Mouse (Mus musculus): ENCODE data around the gene Sfta2. TPM values are rescaled to one million over a fixed set of nuclear protein-coding genes. Genes with fewer than 3 reads are reported as not detected.

Gene Sfta2
- polyA plus RNA-seq, 1 experiment from 2014 or later, result 3.3 TPM

DNA sequence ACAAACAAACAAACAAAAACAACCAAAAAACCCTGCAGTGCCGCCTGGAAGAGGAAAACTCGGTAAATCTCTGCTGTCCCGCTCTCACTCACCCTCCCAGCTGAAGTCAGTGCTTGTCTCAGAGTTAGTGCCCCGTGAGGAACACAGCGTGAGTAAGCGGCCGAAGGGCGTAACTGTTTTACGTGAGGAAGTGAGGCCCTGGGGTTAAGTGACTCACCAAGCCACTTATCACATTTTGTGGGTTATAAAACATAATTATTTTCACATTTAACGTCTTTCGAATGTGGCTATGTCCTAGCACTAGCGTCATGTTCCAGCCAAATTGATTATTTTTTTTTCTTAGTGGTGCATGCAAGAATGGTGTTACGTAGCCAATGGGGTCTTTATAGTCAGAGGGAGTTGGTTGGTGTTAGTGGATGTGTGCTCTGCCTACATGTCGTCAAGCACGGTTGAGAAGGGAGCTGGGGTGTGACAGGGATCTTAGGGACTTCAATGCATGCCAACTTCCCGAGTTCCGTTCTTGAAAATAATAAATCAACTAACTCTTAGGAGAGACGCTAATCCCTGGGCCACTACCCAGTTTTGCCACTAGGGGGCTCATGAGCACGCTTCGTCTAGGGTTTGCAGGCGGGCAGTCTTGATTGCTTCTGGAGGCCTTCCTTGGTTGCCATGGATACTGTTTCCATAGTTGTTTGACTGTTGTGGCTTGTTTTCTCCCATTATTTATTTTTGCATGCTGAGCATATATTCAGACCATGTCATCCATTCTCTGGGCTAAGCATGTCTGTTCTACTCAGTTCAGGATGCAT is 10.7 kb upstream of the Sfta2 start:
- no peaks in the 10 kb centered on the region for H3K36me3 ChIP-seq (ENCODE audit: control insufficient read depth, insufficient read depth, low read length)
- no peaks in the 10 kb centered on the region; the same call in 1 of the 2 replicates for H3K4me1 ChIP-seq (ENCODE audit: control insufficient read depth, insufficient read depth, low read length)
- no peak overlapping the region for H3K27ac ChIP-seq (ENCODE audit: low read depth, low read length)
- H3K9me3 ChIP-seq (ENCODE audit: control insufficient read depth, low read length), result no peaks in the 10 kb centered on the region
- H3K9ac ChIP-seq (ENCODE audit: low read depth, low read length), result no peak overlapping the region
- H3K4me3 ChIP-seq (ENCODE audit: low read length), result no peak overlapping the region
- 38% methylated on average over 21 of the region's 21 CpGs for WGBS
- H3K27me3 ChIP-seq (ENCODE audit: control insufficient read depth, insufficient read depth, low read length), result no peaks in the 10 kb centered on the region
- no peak overlapping the region for H3K4me2 ChIP-seq (replicated peaks; ENCODE audit: low read depth, low read length)
- peak; percentile 60 for ATAC-seq (ENCODE audit: low FRiP score, low TSS enrichment)

DNA sequence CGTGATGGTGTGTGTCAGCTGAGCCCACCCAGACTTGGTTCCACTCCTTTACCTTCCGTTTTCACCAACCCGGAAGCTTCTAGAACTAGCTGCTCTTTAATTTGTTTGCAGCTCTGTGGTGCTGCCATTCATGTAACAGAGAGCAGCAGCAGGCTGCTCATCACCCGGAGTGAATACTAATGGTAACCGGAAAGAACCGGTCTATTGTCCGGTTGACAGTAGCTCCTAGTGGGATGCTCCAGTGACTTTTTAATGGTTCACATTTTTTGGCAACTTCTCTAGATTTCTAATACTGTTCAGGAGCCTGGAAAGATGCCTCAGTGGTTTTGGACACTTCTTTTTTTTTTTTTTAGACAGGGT is 10.2 kb upstream of the Sfta2 start:
- WGBS, result 96% methylated on average over 7 of the region's 7 CpGs
- Histone ChIP-seq H3K4me1 (ENCODE audit: control insufficient read depth, insufficient read depth, low read length) (no peaks in the 10 kb centered on the region; the same call in 1 of the 2 replicates), H3K4me3 (ENCODE audit: low read length) (no peak overlapping the region), H3K27ac (ENCODE audit: low read depth, low read length) (no peak overlapping the region), H3K9me3 (ENCODE audit: control insufficient read depth, low read length) (no peaks in the 10 kb centered on the region), H3K4me2 (replicated peaks; ENCODE audit: low read depth, low read length) (no peak overlapping the region), H3K36me3 (ENCODE audit: control insufficient read depth, insufficient read depth, low read length) (no peaks in the 10 kb centered on the region), H3K27me3 (ENCODE audit: control insufficient read depth, insufficient read depth, low read length) (no peaks in the 10 kb centered on the region), H3K9ac (ENCODE audit: low read depth, low read length) (no peak overlapping the region)
- ATAC-seq (ENCODE audit: low FRiP score, low TSS enrichment), result no peak

DNA sequence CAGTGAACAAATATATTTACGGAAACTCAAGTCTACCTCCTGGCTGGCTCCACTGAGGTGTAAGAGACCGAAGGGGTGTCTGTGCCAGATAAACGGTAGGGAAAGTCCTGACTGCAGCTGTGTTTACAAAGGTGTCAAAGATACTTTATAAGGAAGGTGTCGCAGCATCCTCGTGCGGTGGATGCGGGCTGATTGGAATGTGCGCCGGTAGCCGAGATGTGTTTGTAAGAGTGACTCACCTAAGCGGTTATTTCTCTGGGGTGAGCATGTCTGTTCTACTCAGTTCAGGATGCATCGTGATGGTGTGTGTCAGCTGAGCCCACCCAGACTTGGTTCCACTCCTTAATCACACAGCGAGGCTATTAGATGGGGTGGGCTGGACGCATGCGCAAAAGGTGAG is 9.6 kb upstream of the Sfta2 start:
- Histone ChIP-seq H3K36me3 (ENCODE audit: control insufficient read depth, insufficient read depth, low read length) (no peaks in the 10 kb centered on the region), H3K4me3 (ENCODE audit: low read length) (no peak overlapping the region), H3K9ac (ENCODE audit: low read depth, low read length) (no peak overlapping the region), H3K27me3 (ENCODE audit: control insufficient read depth, insufficient read depth, low read length) (no peaks in the 10 kb centered on the region), H3K4me2 (replicated peaks; ENCODE audit: low read depth, low read length) (no peak overlapping the region), H3K9me3 (ENCODE audit: control insufficient read depth, low read length) (no peaks in the 10 kb centered on the region), H3K4me1 (ENCODE audit: control insufficient read depth, insufficient read depth, low read length) (no peaks in the 10 kb centered on the region; the same call in 1 of the 2 replicates), H3K27ac (ENCODE audit: low read depth, low read length) (no peak overlapping the region)
- ATAC-seq (ENCODE audit: low FRiP score, low TSS enrichment), result no peak
- WGBS, result 89% methylated on average over 15 of the region's 15 CpGs

DNA sequence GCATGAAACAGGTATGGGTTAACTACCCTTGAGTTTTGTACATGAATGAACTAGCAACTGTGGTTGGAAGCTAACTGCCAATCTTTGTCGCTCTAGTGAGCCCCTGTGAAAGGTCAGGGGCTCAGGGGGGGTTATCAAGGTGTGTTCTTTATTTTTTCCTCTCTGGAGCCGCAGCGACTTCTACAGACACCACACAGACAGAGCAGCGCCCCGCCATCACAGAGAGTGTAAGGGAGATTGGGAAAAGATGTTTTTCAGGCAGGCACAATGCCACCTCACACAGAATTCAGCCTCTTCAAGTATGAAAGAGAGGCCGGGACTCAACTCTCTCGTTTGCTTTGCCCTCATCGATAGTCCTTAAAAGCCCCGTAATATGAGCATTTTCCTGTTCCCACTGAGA is 9.2 kb upstream of the Sfta2 start:
- no peak for ATAC-seq (ENCODE audit: low FRiP score, low TSS enrichment)
- no peak overlapping the region for H3K27ac ChIP-seq (ENCODE audit: low read depth, low read length)

DNA sequence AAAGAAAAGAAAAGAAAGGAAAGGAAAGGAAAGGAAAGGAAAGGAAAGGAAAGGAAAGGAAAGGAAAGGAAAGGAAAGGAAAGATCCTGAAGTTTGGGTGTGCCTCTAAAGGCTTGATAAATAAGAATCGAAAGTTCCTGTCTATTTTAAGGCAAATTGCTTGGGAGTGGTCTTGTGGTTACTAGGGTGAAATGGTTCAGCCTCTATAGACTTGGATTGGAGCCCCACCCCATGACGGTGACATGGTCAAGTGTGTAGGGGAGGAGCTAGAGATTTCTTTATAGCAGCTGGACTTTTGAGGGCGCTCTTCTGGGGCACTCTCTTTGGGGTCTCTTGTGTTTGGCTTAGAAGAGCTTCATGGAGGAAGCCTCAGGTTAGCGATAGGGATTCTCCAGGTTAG is 7.6 kb upstream of the Sfta2 start:
- Histone ChIP-seq H3K4me2 (replicated peaks; ENCODE audit: low read depth, low read length) (no peak overlapping the region), H3K36me3 (ENCODE audit: control insufficient read depth, insufficient read depth, low read length) (no peaks in the 10 kb centered on the region), H3K27ac (ENCODE audit: low read depth, low read length) (no peak overlapping the region), H3K4me1 (ENCODE audit: control insufficient read depth, insufficient read depth, low read length) (no peaks in the 10 kb centered on the region; the same call in 1 of the 2 replicates), H3K4me3 (ENCODE audit: low read length) (no peak overlapping the region), H3K9me3 (ENCODE audit: control insufficient read depth, low read length) (no peaks in the 10 kb centered on the region), H3K27me3 (ENCODE audit: control insufficient read depth, insufficient read depth, low read length) (no peaks in the 10 kb centered on the region), H3K9ac (ENCODE audit: low read depth, low read length) (no peak overlapping the region)
- 41% methylated on average over 4 of the region's 4 CpGs for WGBS
- no peak for ATAC-seq (ENCODE audit: low FRiP score, low TSS enrichment)

More for the DNA sequence above, 9.2 kb upstream of the Sfta2 start:
- Histone ChIP-seq H3K4me1 (ENCODE audit: control insufficient read depth, insufficient read depth, low read length) (no peaks in the 10 kb centered on the region; the same call in 1 of the 2 replicates), H3K36me3 (ENCODE audit: control insufficient read depth, insufficient read depth, low read length) (no peaks in the 10 kb centered on the region), H3K9me3 (ENCODE audit: control insufficient read depth, low read length) (no peaks in the 10 kb centered on the region), H3K27me3 (ENCODE audit: control insufficient read depth, insufficient read depth, low read length) (no peaks in the 10 kb centered on the region), H3K4me3 (ENCODE audit: low read length) (no peak overlapping the region), H3K4me2 (replicated peaks; ENCODE audit: low read depth, low read length) (no peak overlapping the region), H3K9ac (ENCODE audit: low read depth, low read length) (no peak overlapping the region)
- WGBS, result 83% methylated on average over 9 of the region's 9 CpGs

DNA sequence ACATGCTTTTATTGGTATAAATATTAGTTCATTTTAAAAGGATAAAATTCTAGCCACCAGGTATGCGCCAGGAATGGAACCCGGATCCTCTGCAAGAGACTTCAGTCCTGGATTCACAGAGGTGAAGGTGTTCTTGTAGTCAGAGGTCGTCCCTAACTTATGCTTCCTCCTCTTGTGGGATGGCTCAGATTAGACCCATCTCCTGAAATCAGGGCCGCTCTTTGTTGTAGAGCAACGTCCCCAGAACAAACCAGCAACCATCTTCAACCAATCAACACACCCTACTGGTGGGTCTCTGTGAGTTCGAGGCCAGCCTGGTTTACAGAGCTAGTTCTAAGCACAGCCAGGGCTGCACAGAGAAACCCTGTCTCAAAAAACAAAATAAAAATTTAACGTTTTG is 6.9 kb upstream of the Sfta2 start:
- no peak for ATAC-seq (ENCODE audit: low FRiP score, low TSS enrichment)

DNA sequence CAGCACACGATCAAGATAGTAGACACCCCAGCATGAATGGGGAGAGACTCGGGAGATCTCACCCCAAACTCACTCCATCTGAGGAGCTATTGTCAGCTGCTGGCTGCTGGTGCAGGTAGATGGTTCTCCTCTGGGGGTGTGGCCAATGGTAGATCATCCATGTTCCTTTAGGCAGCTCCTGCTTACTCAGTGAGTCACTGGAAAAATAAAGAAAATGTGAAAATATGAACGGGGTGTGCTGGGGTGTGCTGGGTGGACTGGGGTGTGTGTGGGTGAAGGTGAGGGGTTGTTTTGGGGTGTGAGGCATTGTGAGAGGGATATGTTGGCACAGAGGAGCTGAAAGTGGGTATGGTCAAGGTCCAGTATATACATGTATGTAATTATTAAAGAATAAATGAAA is 4.0 kb upstream of the Sfta2 start:
- no peak overlapping the region for H3K4me3 ChIP-seq (ENCODE audit: low read length)
- no peak overlapping the region for H3K27ac ChIP-seq (ENCODE audit: low read depth, low read length)
- no peaks in the 10 kb centered on the region for H3K4me1 ChIP-seq (ENCODE audit: control insufficient read depth, insufficient read depth, low read length)
- no peaks in the 10 kb centered on the region for H3K9me3 ChIP-seq (ENCODE audit: control insufficient read depth, low read length)
- ATAC-seq (ENCODE audit: low FRiP score, low TSS enrichment), result no peak
- no peaks in the 10 kb centered on the region for H3K36me3 ChIP-seq (ENCODE audit: control insufficient read depth, insufficient read depth, low read length)
- no peak overlapping the region for H3K9ac ChIP-seq (ENCODE audit: low read depth, low read length)
- WGBS, result 93% methylated on average over 3 of the region's 3 CpGs
- H3K27me3 ChIP-seq (ENCODE audit: control insufficient read depth, insufficient read depth, low read length), result no peaks in the 10 kb centered on the region
- H3K4me2 ChIP-seq (replicated peaks; ENCODE audit: low read depth, low read length), result no peak overlapping the region

More for the DNA sequence above, 6.9 kb upstream of the Sfta2 start:
- Histone ChIP-seq H3K4me2 (replicated peaks; ENCODE audit: low read depth, low read length) (no peak overlapping the region), H3K9ac (ENCODE audit: low read depth, low read length) (no peak overlapping the region), H3K9me3 (ENCODE audit: control insufficient read depth, low read length) (no peaks in the 10 kb centered on the region), H3K4me1 (ENCODE audit: control insufficient read depth, insufficient read depth, low read length) (no peaks in the 10 kb centered on the region; the same call in 1 of the 2 replicates), H3K27me3 (ENCODE audit: control insufficient read depth, insufficient read depth, low read length) (no peaks in the 10 kb centered on the region), H3K36me3 (ENCODE audit: control insufficient read depth, insufficient read depth, low read length) (no peaks in the 10 kb centered on the region), H3K27ac (ENCODE audit: low read depth, low read length) (no peak overlapping the region), H3K4me3 (ENCODE audit: low read length) (no peak overlapping the region)
- WGBS, result 87% methylated on average over 7 of the region's 7 CpGs

DNA sequence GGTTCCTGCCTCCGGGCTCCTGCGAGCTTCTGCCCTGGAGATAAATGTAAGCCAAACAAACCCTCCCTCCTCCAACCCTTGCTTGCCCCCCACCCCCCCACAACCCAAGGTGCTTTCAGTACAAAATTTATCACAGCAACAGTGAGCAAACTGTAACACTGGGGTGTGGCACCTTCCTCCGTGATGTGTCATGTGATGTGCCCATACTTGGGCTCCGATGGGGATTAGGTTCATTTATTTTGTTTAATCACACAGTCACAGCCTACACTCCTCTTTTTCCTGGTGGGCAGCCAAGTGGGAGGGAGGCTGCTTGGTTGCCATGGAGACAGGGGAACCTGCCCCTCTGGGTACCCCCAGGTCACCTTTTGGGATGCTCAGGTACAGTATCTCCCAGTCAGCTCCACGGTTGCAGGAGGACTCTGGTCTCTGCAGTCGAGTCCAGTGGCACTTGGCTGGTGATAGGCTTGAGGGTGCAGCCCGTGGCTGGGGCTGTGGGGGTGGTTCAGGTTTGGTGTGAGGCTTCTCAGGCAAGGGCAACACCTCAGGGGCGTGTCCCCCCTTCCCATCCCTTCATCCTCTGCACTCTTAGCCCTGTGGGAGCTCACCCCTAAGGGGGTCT is 496 bp downstream of the Sfta2 start:
- 46% methylated on average over 8 of the region's 8 CpGs for WGBS
- Histone ChIP-seq H3K27me3 (ENCODE audit: control insufficient read depth, insufficient read depth, low read length) (no peaks in the 10 kb centered on the region), H3K9ac (ENCODE audit: low read depth, low read length) (no peak overlapping the region), H3K4me3 (ENCODE audit: low read length) (no peak overlapping the region), H3K4me2 (replicated peaks; ENCODE audit: low read depth, low read length) (no peak overlapping the region), H3K9me3 (ENCODE audit: control insufficient read depth, low read length) (no peaks in the 10 kb centered on the region), H3K36me3 (ENCODE audit: control insufficient read depth, insufficient read depth, low read length) (no peaks in the 10 kb centered on the region), H3K27ac (ENCODE audit: low read depth, low read length) (no peak overlapping the region), H3K4me1 (ENCODE audit: control insufficient read depth, insufficient read depth, low read length) (no peaks in the 10 kb centered on the region)
- ATAC-seq (ENCODE audit: low FRiP score, low TSS enrichment), result no peak; the same call in 1 of the 2 replicates

DNA sequence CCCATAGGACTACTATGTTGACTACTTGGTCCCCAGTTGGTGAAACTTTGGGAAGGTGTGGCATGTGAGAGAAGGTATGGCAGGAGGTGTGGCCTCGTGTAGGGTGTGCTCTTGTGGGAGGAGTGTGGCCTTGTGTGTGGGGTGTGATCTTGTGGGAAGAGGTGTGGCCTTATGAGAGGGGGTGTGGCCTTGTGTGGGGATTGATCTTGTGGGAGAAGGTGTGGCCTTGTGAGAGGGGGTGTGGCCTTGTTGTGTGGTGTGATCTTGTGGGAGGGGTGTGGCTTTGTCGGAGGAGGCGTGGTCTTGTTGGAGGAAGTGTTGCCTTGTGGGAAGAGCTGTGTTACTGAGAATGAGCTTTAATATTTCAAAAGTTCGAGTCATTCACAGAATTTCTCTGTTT is 15.8 kb downstream of the Sfta2 start:
- Histone ChIP-seq H3K27ac (ENCODE audit: low read depth, low read length) (no peak overlapping the region), H3K27me3 (ENCODE audit: control insufficient read depth, insufficient read depth, low read length) (no peaks in the 10 kb centered on the region), H3K4me1 (ENCODE audit: control insufficient read depth, insufficient read depth, low read length) (no peaks in the 10 kb centered on the region), H3K9ac (ENCODE audit: low read depth, low read length) (no peak overlapping the region), H3K4me3 (ENCODE audit: low read length) (no peak overlapping the region), H3K36me3 (ENCODE audit: control insufficient read depth, insufficient read depth, low read length) (no peaks in the 10 kb centered on the region), H3K9me3 (ENCODE audit: control insufficient read depth, low read length) (no peaks in the 10 kb centered on the region), H3K4me2 (replicated peaks; ENCODE audit: low read depth, low read length) (no peak overlapping the region)
- ATAC-seq (ENCODE audit: low FRiP score, low TSS enrichment), result no peak
- 76% methylated on average over 4 of the region's 4 CpGs for WGBS

Data from kidney, embryonic 14.5 days (tissue).